Mouse (Mus musculus) hindbrain, embryonic 16.5 days (tissue): Measurements from ENCODE around the gene Ccdc85b. TPM values are rescaled to one million over a fixed set of nuclear protein-coding genes. Genes with fewer than 3 reads are reported as not detected.

Source experiments
- ATAC-seq: fragments of 200-750 bp; cut with Nextera tagmentation; 2 replicates; pipeline ENCODE4 v1.8.0; 2017; ENCODE audit warnings: moderate TSS enrichment, moderate library complexity
- H3K27ac ChIP-seq: fragments of 300-500 bp; sonication (generic); 2 replicates; pipeline ENCODE4 v1.5.1; 2014; ENCODE audit warnings: low read depth, mild to moderate bottlenecking, control low read depth, low read length, moderate library complexity
- H3K27me3 ChIP-seq: fragments of 300-500 bp; sonication (generic); replicated peaks from 2 replicates; pipeline ENCODE4 v1.6.1; 2014; ENCODE audit warnings: low read length; ENCODE audit not compliant: control insufficient read depth, insufficient read depth
- H3K36me3 ChIP-seq: fragments of 300-500 bp; sonication (generic); 2 replicates; pipeline ENCODE4 v1.6.1; 2014; ENCODE audit warnings: mild to moderate bottlenecking, low read length, moderate library complexity, mixed read lengths; ENCODE audit not compliant: control insufficient read depth, insufficient read depth
- H3K4me1 ChIP-seq: fragments of 300-500 bp; sonication (generic); 2 replicates; pipeline ENCODE4 v1.6.1; 2014; ENCODE audit warnings: low read depth, low read length; ENCODE audit not compliant: control insufficient read depth, insufficient read depth
- H3K4me2 ChIP-seq: fragments of 300-500 bp; sonication (generic); 2 replicates; pipeline ENCODE4 v1.6.1; 2014; ENCODE audit warnings: mild to moderate bottlenecking, low read length, control low read depth, moderate library complexity
- H3K4me3 ChIP-seq: fragments of 300-500 bp; sonication (generic); 2 replicates; pipeline ENCODE4 v1.5.1; 2014; ENCODE audit warnings: mild to moderate bottlenecking, low read length, control low read depth, moderate library complexity
- H3K9ac ChIP-seq: fragments of 300-500 bp; sonication (generic); 2 replicates; pipeline ENCODE4 v1.6.1; 2014; ENCODE audit warnings: low read depth, mild to moderate bottlenecking, control low read depth, low read length, moderate library complexity
- H3K9me3 ChIP-seq: fragments of 300-500 bp; sonication (generic); 2 replicates; pipeline ENCODE4 v1.6.1; 2014; ENCODE audit warnings: mild to moderate bottlenecking, low read length, moderate library complexity; ENCODE audit not compliant: control insufficient read depth
- WGBS: fragments of 180-500 bp; shearing (Covaris S2); extraction: QIAGEN DNeasy Blood & Tissue Kit; methylation state at CpG from one replicate; pipeline ENCODE4 v1.1.7; 2014; 5-methylcytosine and 5-hydroxymethylcytosine counted together
- polyA plus RNA-seq: library from polyadenylated mRNA; unstranded; fragments of >200 nt; fragmentation: Nextera tagmentation; extraction: Ambion mirVana; gene quantifications from 2 replicates; pipeline ENCODE4 v1.2.1, GENCODE M21; 2015

Ccdc85b gene
- polyA plus RNA-seq, 1 experiment from 2014 or later: 12.4 TPM

DNA sequence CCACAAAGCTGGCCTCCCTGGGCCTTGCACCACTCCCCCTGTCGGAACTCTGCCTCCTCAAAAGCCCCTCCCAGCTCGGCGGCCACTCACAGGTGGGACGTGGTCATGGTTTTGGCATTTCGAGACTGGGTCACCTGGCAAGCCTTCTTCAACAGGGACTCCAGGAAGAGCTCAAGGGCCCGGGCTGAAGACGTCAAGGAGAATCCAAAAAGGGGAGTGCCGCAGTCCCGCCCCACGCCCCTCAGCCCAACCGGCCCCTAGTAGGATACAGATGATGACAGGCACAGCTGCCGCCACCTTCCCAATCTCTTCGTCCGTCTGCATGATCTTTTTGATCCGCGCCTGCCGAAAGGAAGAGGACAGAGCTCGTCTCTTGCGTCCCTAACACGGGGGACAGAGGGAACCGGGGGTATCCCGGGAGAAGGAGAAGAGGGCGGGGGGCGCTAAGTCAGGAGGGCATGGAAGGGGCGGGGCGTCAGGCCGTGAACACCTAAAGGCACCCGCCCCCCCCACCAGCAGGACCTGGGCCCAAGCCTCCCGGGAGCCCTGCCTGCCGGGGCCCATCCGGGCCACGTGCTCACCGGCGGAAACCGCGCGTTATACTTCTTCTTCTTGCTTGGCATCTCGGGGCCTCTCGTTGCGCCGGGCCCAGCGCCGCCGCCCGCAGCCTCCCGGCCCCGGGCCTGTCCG, 33.5 kb downstream of the Ccdc85b start:
- H3K4me2 ChIP-seq: peak overlapping the region; percentile 88
- H3K4me3 ChIP-seq: peak overlapping the region; percentile 76
- no peaks in the 10 kb centered on the region for H3K27me3 ChIP-seq
- ATAC-seq: peak; percentile 62
- 1% methylated on average over 41 of the region's 48 CpGs for WGBS
- H3K36me3 ChIP-seq: peaks cover 11% of the 10 kb centered on the region
- peaks cover 32% of the 10 kb centered on the region for H3K4me1 ChIP-seq
- peak overlapping the region; percentile 90 for H3K9ac ChIP-seq
- H3K27ac ChIP-seq: peak overlapping the region; percentile 92
- no peaks in the 10 kb centered on the region for H3K9me3 ChIP-seq

DNA sequence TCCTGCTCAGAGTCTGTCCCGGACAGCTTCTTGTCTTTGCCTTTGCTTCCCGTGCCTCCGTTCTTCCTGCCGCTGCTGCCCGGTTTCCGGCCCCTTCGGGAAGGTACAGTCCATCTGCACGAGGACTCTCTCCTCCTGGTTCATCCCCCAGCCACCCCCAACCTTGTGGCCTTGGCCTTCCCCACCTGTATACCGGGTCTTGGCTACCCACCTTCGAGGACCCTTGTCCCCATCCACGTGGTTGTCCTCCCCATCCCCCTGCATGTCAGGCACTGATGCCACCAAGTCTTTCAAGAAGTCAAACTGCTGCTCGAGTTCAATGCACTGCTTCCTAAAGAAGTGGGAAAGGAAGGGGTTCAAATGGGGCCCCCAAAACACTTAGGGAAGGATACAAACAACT, 34.1 kb downstream of the Ccdc85b start:
- H3K4me3 ChIP-seq: peak overlapping the region; percentile 76
- H3K27ac ChIP-seq: peak overlapping the region; percentile 92; the same call in 1 of the 2 replicates
- 71% methylated on average over 12 of the region's 12 CpGs for WGBS
- H3K36me3 ChIP-seq: peaks cover 11% of the 10 kb centered on the region
- peak overlapping the region; percentile 90 for H3K9ac ChIP-seq
- peaks cover 32% of the 10 kb centered on the region for H3K4me1 ChIP-seq
- no peaks in the 10 kb centered on the region for H3K27me3 ChIP-seq
- no peak for ATAC-seq
- H3K9me3 ChIP-seq: no peaks in the 10 kb centered on the region
- peak overlapping the region; percentile 88 for H3K4me2 ChIP-seq

DNA sequence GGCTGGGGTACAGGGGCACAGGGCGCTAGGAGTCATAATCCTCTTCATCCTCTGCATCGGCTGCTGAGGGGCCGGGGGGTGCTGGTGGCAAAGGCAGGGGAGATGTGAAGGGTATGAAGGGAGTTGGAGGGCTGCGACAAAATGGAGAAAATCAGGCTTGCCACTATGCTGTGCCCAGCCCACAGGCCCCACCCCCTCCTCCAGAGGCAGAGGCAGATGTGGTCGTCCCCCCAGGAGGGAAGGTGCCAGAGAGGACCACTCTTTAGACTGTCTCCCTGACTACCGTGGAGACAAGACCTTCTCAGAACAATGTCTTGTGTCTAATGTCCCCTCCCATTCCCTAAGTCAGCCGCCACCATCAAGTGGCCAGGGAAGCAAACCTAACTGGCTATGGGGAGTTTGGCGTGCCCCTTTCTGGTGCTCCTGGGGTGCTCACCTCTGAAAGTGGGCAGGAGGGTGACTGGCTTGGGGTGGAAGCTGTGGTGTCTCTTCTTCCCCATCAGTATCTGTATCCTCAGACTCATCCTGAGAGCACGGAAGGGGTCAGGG, 34.7 kb downstream of the Ccdc85b start:
- H3K4me1 ChIP-seq: peaks cover 32% of the 10 kb centered on the region
- peaks cover 11% of the 10 kb centered on the region for H3K36me3 ChIP-seq

DNA sequence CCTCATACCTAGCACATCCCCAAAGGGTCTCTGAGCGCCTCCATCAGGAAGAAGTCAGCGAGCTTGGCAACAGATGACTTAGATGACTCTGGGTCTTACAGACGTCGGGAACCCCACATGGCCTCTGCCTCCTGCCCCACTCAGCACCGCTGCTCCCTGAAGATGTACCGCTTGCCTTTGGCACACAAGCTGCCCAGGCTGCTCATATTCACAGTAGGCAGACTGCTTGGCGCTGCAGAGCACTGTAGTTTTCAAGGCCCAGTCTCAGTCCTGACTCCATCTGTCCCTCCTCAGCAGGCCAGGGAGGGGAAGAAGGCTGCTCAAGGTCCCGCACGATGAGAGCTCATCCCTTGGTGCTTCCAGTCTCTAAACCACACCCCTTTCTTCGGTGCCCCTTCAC, 35.4 kb downstream of the Ccdc85b start:
- Histone ChIP-seq H3K27me3 (no peaks in the 10 kb centered on the region), H3K4me2 (no peak overlapping the region), H3K27ac (no peak overlapping the region), H3K4me1 (peaks cover 32% of the 10 kb centered on the region), H3K9me3 (no peaks in the 10 kb centered on the region), H3K9ac (no peak overlapping the region), H3K36me3 (peaks cover 11% of the 10 kb centered on the region), H3K4me3 (no peak overlapping the region)
- 79% methylated on average over 10 of the region's 10 CpGs for WGBS
- no peak for ATAC-seq

More for the DNA sequence above, 34.7 kb downstream of the Ccdc85b start:
- ATAC-seq: no peak
- H3K4me2 ChIP-seq: peak overlapping the region; percentile 88
- WGBS: 62% methylated on average over 9 of the region's 9 CpGs
- 0 out of 2 replicates have a peak overlapping the region, but pooled peaks have one; percentile 2 for H3K9ac ChIP-seq
- H3K9me3 ChIP-seq: no peaks in the 10 kb centered on the region
- H3K27me3 ChIP-seq: no peaks in the 10 kb centered on the region
- H3K27ac ChIP-seq: no peak overlapping the region
- no peak overlapping the region for H3K4me3 ChIP-seq

DNA sequence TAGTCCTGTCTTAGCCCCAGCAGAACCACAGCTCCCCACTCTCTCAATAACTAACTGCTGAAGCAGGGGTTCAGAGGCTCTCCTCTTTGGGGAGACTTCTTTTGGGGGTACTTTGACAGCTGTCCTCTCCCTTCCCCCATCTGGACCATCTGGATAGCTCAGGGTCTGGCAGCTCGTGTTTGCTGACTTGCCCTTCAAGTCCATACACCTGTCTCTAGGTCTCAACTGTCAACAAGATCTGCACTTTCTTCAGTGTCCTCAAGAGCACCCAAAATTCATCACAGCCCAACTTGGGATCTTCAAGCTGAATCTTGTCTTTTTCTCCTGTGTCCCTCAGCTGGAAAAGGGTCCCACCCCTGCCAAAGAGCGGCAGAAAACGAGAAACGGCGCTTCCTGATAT, 35.9 kb downstream of the Ccdc85b start:
- WGBS: 85% methylated on average over 5 of the region's 5 CpGs
- Histone ChIP-seq H3K27ac (no peak overlapping the region), H3K9ac (no peak overlapping the region), H3K9me3 (no peaks in the 10 kb centered on the region), H3K4me3 (no peak overlapping the region), H3K27me3 (no peaks in the 10 kb centered on the region), H3K36me3 (peaks cover 11% of the 10 kb centered on the region), H3K4me1 (peaks cover 28% of the 10 kb centered on the region), H3K4me2 (no peak overlapping the region)
- no peak for ATAC-seq

DNA sequence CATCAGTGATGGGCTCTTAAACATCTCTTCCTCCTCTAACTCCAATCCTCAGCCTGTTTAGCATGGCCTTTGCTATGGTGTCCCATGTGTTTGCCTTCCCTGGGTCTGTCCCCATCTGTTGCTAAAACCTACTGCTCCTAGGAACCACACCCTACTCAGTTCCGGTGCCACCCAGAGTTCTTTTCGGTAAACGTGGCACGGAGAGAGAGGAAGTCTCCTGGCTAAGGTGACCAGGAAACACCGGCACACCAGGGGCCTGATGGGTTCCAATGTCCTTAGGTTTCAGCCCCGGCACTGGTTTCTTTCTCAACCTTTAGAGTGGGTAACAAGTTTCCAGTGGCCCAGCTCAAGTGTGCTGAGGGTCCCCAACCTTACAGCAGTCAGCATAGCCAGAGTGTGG, 37.1 kb downstream of the Ccdc85b start:
- H3K9ac ChIP-seq: no peak overlapping the region
- H3K27me3 ChIP-seq: no peaks in the 10 kb centered on the region
- no peak overlapping the region for H3K4me3 ChIP-seq
- peaks cover 18% of the 10 kb centered on the region for H3K4me1 ChIP-seq
- H3K9me3 ChIP-seq: no peaks in the 10 kb centered on the region
- 93% methylated on average over 6 of the region's 6 CpGs for WGBS
- H3K36me3 ChIP-seq: peaks cover 11% of the 10 kb centered on the region
- no peak overlapping the region for H3K27ac ChIP-seq
- ATAC-seq: no peak
- H3K4me2 ChIP-seq: no peak overlapping the region

DNA sequence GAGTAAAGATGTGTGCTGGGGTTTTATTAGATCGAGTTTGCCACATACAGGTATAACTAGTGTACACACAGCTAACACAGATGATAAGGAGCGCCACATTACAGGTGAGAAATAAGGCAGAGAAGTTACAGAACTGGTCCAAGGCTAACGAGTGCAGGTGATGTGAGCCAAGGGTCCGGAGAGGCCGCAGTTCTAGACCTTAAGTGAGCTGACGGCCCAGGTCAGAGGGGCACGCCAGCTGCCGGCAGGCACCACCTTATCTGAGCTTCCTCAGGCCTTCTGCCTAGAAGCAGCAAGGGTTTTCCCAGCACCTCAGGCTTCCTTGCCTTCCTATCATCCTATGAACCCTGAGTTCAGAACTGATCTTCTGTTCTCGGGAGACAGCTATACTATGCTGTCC, 38.1 kb downstream of the Ccdc85b start:
- Histone ChIP-seq H3K27ac (no peak overlapping the region), H3K9me3 (no peaks in the 10 kb centered on the region), H3K9ac (no peak overlapping the region), H3K4me1 (peaks cover 18% of the 10 kb centered on the region), H3K4me3 (no peak overlapping the region), H3K4me2 (no peak overlapping the region), H3K36me3 (peaks cover 11% of the 10 kb centered on the region), H3K27me3 (no peaks in the 10 kb centered on the region)
- WGBS: 94% methylated on average over 9 of the region's 9 CpGs
- no peak for ATAC-seq

DNA sequence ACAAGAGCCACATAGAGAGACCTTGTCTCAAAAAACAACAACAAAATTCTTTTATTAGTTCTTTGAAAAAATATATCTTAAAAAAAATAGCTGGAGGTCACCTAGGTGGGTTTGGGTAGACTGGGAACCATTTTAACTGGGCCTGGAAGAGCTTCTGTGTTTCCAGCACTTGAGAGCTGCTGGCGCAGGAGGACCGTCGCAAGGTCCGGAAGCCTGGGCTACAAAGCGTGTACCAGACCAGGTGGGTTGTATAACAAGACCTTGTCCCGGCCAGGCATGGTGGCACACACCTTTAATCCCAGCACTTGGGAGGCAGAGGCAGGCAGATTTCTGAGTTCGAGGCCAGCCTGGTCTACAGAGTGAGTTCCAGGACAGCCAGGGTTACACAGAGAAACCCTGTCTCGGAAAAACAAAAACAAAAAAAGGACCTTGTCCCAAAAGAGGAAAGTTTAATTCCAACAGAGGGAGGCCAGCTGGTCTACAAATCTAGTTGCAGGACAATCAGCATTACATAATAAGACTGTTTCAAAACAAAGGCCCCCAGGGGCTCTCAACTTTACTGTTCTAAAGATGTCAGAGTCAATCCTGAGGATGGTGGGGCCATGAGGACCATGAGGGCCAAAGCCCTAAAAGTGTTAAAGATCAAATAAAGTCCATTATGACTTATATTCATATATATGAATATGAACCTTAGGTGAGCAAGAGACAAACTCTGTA, 38.8 kb downstream of the Ccdc85b start:
- H3K4me2 ChIP-seq: no peak overlapping the region
- H3K4me3 ChIP-seq: no peak overlapping the region
- ATAC-seq: no peak
- H3K4me1 ChIP-seq: peaks cover 18% of the 10 kb centered on the region
- no peaks in the 10 kb centered on the region for H3K27me3 ChIP-seq
- no peaks in the 10 kb centered on the region for H3K9me3 ChIP-seq
- H3K36me3 ChIP-seq: peaks cover 11% of the 10 kb centered on the region
- 97% methylated on average over 7 of the region's 8 CpGs for WGBS
- no peak overlapping the region for H3K9ac ChIP-seq
- no peak overlapping the region for H3K27ac ChIP-seq

DNA sequence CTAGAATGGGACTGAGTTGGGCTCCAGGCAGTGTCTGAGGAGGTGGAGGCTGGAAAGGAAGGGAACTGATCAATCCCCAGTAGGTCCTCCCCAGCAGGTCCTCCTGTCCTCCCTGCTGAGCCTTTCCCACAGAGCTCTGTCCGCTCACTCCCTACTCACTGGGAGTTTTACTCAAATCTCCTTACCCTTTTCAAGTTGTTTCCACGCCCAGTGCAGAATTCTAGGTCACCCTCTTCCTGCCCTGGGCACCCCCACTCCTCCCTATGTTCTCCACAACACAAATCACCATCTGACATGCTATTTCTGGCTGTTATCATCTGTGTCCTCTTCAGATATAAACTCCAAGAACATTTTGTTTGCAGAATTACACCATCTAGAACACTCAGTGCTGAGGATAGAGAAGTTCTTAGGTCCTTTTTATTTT, 43.1 kb downstream of the Ccdc85b start:
- Histone ChIP-seq H3K4me3 (no peak overlapping the region), H3K9me3 (no peaks in the 10 kb centered on the region), H3K4me1 (no peaks in the 10 kb centered on the region), H3K36me3 (no peaks in the 10 kb centered on the region; the same call in 1 of the 2 replicates), H3K27me3 (no peaks in the 10 kb centered on the region), H3K4me2 (no peak overlapping the region), H3K27ac (no peak overlapping the region), H3K9ac (no peak overlapping the region)
- 65% methylated on average over 2 of the region's 2 CpGs for WGBS
- no peak for ATAC-seq
